Mouse (Mus musculus): Measurements from ENCODE around the gene AW549877.

AW549877 gene

DNA sequence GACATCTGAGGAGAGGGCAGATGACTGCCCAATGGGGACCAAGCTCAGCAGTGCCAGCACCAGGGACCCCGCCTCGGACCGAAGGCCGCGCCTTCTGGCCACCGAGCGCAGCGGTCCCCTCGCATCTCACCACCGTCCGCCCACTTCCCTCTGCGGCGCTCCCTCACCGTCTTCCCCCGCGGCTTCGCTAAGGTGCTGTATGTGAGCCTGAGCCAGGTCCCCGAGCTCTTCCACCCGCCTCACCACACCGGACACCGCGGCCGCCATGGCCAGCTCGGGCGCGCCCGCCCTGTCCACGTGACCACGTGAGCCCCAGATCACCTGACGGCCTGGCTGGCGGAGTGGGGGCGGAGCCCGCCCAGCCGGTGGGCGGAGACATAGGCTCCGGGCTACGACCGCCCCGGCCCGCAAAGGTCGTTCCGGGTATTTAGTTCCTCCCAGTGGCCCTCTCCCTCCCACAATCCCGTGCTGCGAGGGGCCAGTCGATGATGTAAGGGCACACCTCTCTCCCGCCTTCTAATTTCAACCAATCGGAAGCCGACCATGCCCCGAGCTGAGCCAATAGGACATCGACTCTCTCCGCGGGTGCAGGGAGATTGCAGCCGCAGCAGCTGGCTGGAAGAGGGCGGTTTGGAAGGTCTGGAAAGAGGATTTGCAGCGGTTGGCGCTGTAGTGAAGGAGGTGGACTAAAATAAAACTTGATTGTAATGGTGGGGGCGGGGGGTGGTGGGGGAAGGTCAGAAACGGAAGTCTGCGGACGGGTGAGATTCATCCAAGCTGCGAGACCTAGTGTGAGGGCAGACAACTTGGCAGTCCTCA is at the start of gene AW549877:
Gene AW549877, minus strand, starts transcription at position 297 of the 819 bp plus-strand sequence.
- peak; percentile 98 for DNase-seq

DNA sequence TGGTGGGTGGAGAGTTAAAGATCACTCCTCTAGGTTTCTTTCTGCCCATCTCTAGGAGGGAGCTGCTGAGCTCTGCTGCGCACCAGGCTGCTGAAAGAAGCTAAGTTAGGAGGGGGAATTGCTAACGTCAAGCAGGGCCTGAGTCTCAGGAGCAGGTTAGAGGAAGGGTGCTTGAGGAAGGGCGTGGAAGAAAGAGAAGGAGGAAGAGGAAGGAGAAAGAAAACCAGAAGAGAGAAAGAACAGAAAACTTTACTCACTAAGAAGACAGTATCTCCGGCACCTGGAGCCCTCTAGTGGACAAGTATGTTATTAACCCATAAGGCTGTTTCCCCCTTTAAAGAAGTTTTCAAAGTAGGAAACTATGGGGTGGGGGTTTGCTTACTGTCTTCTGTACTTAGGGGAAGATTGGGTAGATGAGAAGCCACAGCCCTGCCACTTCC is 47.5 kb upstream of the AW549877 start:
- DNase-seq = peak; percentile 65

- no peak for DNase-seq
Measured at GRCm38 (mm10) chr15:4042423-4042822, 46.9 kb upstream of the AW549877 start.

DNA sequence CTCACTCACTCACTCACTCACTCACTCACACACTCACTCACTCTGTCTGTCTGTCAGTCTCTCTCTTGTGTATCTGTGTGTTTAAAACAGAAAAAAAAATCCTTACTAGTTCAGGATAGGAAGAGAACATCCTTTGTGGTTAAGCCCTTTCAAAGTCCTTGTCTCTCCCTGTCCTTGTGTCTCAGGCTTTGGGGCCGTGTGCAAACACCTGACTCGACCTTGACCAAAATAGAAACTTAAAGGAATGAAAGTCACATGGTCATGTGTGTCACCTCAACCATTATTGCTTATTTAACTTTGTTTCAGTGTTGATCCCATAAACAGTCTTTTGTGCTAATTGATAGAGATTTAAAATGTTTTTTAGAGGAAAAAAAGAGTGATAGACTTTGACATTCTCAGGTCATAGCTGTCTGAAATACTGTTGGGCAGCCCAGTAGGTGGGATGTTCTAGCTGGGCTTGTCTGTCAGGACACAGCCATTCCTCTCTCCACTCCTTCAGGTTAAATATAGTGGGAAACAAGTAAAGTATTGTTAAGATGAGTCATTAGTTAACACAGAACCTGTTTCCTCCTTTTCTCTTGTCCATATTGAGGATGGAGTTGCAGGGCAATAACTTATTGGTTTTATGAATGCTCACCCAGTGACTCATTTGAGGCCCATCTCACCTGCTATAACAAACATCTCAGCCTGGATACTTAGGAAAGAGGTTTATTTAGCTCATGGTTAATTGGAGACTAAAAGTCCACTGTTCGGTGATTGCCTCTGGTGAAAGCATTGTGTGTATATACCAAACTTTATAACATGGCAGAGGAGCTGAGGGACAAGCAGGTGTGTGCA is 37.8 kb upstream of the AW549877 start:
- DNase-seq = no peak

GRCm38 (mm10) chr15:4028960-4029359 is 33.4 kb upstream of the AW549877 start:
- DNase-seq = no peak

DNA sequence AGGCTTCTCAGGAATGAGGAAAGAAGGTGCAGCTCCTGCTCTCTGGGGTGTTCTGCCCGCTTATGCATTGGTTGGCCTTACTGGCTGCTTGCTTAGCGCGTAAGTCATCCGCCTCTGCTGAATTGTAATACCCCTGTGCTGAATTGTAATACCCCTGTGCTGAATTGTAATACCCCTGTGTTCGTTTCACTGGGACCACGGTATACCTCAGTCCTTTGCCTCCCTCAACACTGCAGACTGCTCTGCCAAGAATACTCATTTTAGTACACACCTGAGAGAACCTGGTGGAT is 32.8 kb upstream of the AW549877 start:
- no peak for DNase-seq

GRCm38 (mm10) chr15:4027671-4028410 is 32.3 kb upstream of the AW549877 start:
- DNase-seq = no peak

DNA sequence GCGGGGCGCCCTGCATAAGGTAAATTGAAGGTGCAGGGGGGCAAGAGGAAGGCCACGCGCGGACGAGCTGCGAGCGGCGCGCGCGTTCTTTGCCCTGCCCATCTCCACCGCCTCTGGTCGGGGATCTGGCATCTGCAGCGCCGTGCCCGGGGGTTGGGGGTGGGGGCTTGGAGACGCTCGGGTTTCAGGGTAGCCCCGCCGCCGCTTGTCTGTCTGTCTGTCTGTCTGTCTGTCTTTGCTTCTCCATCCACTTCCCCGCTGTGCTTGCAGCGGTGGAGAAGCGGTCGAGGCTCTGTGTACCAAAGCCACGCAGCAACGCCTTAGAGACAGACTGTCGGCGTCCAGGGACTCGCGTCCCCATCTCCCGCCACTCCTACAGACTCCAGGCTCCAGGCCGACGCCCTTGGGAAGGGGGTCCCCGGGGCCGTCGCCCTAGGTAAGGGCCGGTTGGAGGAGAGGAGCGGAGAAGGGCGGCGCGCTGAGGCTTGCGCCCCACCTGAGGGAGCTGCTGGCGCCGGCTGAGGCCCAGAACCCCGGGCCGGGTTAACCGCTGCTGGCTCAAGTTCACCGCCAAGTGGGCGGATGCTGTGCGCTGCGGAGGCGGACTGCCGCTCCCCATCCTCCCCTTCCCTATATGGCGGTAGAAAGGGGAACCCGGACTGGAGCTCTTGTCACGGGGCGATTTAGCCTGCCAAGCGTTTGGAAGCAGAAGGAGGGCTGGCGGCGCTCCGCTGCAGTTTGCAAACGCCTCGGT is 31.5 kb upstream of the AW549877 start:
- DNase-seq = peak; percentile 80

DNA sequence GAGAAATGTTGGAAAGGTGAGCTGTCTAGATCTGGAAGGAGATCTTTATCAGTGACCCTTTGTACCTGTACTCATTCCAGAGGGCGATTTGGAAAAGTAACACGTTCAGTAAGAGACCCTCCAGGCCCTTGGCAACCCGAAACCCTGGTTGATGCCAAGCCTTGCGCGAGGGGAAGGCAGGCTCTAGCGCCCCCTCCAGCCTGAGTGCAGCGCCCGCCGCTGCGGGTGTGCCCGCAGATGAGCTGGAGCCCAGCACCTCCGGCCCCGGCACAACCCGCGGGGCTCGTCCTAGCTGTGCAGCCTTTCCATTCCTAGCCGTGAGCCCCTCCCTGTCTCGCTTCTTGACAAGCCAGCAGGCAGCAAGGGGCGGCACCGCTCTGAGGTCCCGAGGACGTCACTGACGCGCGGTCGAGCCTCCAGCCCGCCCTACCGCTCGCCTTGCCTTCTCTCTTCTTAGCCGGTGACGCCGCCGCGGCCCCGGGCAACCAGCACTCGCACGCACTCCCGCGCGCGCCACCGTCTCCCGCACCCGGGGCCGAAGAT is 30.8 kb upstream of the AW549877 start, which contains the start of gene Oxct1:
Gene Oxct1, plus strand, starts transcription at position 153 of the 543 bp plus-strand sequence.
- peak; percentile 88 for DNase-seq

DNA sequence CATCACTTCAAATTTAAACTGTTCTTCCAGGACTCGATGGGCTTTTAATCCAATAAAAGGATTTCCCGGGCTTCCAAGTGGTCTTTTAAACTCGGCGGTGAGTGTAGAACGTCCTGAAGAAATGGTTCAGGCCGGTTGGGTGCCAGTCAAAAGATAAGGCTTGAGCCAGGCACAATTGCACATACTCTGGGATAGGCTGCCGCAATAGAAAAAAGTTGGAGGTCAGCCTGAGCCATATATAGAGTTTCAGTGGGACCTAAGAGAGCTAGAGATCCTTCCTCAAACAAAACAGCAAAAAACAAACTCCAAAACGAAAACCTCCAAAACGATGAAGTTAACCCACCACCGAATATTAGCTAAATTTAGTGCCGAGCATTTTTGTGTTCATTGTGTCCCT is 30.0 kb upstream of the AW549877 start:
- no peak for DNase-seq

GRCm38 (mm10) chr15:4024726-4025507 is 29.4 kb upstream of the AW549877 start:
- DNase-seq = no peak

GRCm38 (mm10) chr15:4023747-4024146 is 28.2 kb upstream of the AW549877 start:
- DNase-seq = no peak

- DNase-seq = no peak
Measured at GRCm38 (mm10) chr15:4020711-4021110, 25.2 kb upstream of the AW549877 start.

- DNase-seq = no peak
Measured at GRCm38 (mm10) chr15:4013873-4014272, 18.3 kb upstream of the AW549877 start.

DNA sequence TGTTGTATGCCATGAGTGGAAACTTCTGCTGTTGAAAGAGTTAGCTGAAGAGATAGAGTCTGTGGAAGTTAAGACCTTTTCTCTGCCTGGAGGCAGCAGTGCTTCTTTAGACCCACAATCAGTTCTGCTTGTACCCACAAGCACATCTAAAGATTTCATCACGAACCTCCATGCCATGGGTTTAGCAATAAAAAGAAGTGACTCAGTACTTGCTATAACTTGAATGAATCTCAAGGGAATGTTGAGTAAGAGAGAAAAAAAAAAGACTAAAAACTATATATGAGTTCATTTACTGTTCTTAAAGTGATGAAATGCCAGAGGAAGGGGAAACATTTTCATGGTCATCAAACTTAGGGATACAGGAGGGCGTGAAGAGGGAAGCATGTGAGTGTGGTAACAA is 5.0 kb upstream of the AW549877 start:
- DNase-seq = no peak

DNA sequence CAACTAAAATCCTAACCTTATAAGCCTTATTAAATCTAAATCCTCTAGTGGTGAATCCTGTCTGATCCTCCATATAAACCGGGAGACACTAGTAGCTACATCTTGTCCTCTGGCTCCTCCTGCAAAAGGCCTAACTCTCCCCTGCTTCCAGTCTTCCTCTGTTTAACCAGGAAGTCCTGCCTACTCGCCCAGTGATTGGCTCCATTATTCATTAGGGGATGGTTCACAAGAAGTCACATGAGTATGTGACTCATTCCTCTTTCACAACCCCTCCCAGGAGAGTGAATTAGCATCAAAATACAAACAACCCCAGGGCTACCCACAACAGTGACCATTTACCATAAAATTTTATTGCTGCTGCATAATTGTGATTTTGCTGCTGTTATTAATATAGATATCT is 3.6 kb upstream of the AW549877 start:
- no peak for DNase-seq

- DNase-seq = no peak
Measured at GRCm38 (mm10) chr15:3996267-3997010, 895 bp upstream of the AW549877 start.

DNA sequence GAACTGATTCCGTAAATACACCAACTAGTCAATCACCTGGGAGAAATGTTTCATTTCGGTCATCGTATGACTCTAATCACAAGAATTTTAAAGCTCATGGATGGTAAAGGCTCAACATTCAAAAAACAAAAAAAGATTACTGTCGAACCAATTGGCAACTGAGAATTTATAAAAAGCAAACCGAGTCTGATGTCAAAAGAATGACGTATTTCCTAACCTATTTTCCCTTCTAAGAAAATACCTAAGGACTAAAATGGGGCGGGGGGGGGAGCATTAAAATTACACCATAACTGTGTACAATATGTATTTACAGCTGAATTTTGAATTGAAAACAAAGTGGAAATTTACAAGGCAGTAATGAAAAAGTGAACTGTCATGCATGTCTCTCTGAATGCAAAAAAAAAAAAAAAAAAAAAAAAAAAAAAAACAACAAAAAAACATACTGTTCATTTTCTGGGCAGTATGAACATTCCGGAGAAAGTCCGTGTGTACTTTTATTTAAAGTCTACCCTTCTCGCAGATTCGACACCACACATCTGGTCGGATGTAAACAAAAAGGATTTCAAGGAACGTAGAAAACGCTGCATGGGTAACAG is 594 bp downstream of the AW549877 start:
- DNase-seq = no peak

DNA sequence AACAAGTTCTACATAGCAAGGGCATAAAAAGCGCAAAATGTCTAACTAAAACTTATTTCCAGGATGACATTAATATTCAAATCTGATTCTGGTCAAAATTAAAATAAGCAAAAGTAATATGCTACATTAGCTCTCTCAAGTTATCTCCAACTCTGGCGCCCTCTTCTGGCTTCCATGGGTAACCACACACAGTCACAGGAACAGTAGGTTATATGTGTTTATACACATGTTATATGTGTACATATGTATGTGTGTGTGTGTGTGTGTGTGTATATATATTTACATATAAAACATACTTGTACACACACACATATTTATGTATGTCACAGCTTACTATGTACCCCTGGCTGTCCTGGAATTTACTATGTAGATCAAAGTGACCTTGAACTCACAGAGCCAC is 7.6 kb downstream of the AW549877 start:
- DNase-seq = peak; percentile 50

- DNase-seq = no peak
Measured at GRCm38 (mm10) chr15:3984876-3985275, 10.7 kb downstream of the AW549877 start.
